Mouse (Mus musculus) retina, postnatal 1 day (tissue): ENCODE data around the gene Eif2b3.

ENCODE experiments used
- DNase-seq: peaks from one replicate; pipeline ENCODE4 v3.0.0-alpha.2; 2012

Gene Eif2b3

DNA sequence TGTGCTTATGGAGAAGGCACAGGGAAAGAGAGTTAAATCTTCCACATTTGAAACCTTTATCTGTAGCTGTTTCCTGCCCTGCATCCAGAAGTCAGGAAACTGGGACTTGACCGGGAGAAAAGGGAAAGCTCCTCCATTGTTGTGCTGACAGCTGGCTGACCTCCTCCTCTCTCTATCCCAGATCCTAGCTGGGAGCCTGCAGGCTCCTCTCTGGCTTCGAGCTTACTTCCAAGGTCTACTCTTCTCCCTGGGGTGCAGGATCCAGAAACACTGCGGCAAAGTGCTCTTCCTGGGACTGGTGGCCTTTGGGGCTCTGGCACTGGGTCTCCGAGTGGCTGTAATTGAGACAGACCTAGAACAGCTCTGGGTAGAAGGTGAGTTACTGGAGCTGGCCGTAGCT lies 77.5 kb downstream of the Eif2b3 start:
- peak; percentile 37 for DNase-seq

DNA sequence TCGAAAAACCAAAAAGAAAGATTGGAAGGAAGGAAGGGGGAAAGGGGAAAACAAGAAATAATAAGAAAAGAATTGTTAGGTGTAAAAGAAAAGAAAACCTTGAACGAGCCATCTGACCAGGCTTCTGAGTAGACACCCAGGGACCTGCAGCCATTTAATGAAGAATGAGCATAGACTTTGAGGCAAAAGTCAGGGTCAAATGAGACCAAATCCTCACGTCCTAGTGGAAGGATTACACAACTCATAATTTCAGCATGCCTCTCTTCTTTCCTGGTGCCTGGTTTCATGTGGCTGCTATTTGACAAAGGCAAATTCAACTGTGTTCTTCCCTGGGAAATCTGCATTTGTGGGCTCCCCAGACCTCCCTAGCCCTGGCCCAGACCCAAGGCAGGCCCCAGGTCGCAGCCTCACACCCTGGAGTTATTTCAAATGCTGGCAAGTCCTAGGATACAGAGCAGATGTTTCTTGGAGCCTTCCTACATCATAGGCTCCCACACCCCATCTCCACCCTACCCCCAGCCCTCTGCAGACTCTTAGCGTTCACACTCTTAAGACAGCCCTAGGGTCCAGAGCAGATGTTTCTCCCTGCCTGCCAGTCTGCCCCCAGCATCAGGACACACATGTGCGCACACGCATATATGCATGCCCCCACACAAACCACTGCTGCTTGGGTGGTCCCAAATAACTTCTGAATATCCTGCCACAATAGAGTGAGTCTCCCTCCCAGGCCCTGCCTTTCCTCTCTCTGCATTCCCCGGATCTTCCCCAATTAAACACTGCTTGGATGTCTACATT lies 79.0 kb downstream of the Eif2b3 start:
- peak; percentile 71 for DNase-seq

DNA sequence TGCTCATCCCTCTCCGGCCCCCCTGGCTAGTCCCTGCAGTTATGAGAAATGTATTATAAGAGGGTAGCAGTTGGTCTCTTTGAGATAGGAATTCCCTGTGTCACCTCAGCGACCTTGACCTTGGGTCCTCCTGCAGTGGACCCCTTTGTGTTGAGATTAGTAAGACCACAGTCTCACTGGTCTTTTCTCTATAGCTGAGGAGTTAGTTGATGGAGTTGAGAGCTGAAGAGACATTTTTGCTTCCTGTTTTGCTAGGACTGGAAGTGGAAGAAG lies 79.5 kb downstream of the Eif2b3 start:
- no peak for DNase-seq

DNA sequence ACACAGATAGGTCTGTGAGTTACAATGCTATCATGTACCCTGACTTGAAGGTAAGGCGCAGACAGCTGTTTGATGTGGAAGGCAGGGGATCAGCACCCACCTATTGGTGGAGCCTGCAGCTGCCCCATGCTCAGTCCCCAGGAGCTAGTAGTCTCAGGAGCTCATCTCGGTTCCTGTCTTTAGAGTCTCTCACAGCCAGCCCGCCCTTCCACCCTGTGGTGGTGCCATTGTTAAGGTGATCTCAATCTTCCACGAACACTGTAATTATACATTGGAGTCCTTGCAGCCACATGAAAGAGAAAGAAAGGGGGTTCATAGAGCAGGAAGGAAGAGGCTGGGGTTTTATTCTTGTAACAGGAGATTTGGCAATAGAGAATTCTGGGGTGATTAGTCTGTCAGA lies 80.8 kb downstream of the Eif2b3 start:
- DNase-seq = no peak

DNA sequence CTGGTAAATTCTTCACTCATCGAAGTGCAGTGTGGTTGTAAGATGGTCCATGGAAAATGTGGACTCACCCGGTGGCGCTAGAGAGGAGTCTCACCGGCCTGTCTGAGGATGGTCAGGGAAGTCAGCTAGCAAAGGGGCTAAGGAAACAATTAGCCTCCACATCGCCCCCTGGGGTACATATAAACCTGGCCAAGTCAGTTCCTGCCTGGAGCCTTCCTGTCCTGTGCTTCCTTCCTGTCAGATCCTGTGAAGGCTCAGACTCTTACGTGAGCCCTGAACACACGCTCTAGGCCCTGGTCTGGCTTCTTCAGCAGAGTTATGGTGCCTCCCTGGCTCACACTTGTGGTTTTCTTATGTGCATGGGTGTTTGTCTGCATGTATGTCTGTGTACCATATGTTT lies 82.0 kb downstream of the Eif2b3 start:
- peak; percentile 46 for DNase-seq

DNA sequence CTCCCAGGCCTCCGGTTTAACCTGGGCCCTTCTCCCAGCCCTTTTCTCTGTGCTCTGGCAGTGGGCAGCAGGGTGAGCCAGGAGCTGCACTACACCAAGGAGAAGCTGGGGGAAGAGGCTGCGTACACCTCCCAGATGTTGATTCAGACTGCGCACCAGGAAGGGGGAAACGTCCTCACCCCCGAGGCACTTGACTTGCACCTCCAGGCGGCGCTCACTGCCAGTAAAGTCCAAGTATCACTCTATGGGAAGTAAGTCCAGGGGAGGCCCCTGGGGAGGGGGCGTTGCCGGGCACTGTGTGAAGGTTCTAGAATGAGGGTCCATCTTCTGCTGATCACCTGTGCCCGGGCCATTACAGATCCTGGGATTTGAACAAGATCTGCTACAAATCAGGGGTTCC lies 85.5 kb downstream of the Eif2b3 start:
- no peak for DNase-seq

DNA sequence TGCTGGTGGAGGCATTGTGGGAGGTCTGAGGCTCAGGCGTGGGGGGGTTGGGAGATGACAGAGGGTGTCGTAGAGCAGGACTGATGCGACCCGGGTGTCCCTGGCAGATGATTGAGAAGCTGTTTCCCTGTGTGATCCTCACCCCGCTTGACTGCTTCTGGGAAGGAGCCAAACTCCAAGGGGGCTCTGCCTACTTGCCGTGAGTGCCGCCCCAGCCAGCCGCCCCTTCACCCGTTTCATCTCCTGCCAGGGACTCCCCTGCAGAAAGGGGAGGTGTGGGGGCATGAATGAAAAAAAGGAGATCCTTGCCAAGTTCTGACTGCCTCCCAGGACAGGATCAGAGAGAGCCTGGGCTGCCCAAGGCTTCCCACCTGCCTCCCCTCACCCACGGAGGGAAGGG lies 85.9 kb downstream of the Eif2b3 start:
- no peak for DNase-seq

DNA sequence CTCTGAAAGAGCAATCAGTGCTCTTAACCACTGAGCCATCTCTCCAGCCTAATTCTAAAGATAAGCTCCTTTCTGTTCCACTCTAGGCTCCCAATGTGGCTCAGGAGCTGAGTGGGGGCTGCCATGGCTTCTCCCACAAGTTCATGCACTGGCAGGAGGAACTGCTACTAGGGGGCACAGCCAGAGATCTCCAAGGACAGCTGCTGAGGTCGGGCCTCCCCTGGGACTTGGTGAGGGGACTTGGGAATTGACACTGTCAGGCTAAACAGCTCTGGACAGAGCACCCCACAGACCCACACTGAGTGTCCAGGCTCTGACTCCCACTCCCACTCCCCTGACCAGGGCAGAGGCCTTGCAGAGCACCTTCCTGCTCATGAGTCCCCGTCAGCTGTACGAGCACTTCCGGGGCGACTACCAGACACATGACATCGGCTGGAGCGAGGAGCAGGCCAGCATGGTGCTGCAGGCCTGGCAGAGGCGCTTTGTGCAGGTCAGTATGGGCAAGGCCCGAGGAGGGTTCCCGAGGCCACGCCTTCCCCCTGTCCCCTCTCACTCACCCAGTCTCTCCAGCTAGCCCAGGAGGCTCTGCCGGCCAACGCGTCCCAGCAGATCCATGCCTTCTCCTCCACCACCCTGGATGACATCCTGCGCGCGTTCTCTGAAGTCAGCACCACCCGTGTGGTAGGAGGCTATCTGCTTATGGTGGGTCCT lies 88.8 kb downstream of the Eif2b3 start:
- DNase-seq = no peak

DNA sequence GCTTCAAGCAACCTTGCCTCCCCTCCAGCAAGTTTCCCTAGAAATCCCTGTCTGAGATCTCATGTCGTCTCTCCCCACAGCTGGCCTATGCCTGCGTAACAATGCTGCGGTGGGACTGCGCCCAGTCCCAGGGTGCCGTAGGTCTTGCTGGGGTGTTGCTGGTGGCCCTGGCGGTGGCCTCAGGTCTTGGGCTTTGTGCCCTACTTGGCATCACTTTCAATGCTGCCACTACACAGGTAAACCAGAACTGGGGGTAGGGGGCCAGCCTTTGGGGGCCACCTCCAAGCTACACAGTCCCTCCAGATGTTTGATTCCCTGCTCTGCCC lies 89.3 kb downstream of the Eif2b3 start:
- DNase-seq = no peak

DNA sequence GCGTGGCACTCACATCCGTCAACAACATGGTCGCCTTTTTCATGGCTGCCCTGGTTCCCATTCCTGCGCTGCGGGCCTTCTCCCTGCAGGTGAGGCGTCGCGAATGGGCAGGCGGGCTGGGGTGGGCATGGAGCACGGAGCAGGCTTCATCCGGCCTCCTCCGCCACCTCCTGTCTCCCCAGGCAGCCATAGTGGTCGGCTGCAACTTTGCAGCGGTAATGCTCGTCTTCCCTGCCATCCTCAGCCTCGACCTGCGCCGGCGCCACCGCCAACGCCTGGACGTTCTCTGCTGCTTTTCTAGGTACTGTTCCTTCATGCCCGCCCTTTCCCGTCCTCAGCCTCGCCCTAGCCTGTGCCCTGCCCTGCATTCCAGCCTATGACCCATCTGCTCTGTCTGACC lies 90.1 kb downstream of the Eif2b3 start:
- DNase-seq = no peak

DNA sequence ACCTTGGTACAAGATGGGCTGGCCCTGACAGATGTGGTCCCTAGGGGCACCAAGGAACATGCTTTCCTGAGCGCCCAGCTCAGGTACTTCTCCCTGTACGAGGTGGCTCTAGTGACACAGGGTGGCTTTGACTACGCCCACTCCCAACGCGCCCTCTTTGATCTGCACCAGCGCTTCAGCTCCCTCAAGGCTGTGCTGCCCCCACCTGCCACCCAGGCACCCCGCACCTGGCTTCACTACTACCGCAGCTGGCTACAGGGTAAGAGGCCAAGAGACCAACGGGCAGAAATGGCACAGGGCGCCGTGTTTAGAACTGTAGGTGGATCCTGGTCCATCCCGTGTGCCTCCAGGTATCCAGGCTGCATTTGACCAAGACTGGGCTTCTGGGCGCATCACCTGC lies 91.0 kb downstream of the Eif2b3 start:
- no peak for DNase-seq

DNA sequence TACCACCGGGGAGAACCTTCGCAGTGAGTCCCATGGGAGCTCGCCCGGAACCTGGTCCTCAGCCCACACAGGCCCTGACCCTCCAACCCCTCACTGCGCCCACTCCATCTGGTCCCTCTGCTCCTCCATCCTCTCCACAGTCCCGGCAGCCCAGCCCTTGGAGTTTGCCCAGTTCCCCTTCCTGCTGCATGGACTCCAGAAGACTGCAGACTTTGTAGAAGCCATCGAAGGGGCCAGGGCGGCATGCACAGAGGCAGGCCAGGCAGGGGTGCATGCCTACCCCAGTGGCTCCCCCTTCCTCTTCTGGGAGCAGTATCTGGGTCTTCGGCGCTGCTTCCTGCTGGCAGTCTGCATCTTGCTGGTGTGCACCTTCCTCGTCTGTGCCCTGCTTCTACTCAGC lies 91.8 kb downstream of the Eif2b3 start:
- no peak for DNase-seq

DNA sequence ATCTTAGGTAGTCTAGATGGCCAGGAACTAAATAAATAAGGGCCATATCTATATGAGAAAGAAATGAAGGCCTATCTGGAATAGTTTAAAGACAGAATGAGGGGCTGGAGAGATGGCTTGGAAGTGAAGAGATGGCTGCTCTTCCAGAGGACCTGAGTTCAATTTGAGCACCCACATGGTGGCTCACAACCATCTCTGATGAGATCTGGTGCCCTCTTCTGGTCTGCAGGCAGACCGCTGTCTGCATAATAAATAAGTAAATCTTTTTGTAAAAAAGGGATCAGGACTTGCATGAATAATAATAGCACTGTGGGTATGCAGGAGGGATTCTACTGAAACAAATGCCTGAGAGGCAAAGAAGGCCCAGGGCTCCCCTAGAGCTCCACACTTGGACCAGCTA lies 94.0 kb downstream of the Eif2b3 start:
- DNase-seq = no peak

DNA sequence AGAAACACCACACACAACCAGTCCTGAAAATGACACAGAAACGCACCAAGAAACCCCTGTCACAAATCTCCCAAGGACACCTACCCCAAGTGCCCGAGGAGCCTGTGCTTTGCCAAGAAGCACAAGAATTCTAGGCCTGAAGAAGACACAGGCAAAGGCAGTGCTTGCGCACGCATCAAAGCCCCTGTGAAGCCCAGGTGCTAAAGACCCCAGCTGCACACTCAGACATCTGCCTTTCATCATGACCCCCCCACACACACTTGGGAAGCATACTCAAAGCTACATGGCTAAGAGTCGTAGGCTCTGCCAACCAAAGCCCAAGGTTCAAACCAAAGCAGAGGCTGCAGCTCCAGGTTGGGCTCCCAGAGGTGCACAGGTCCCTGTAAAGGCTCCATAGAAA lies 96.4 kb downstream of the Eif2b3 start:
- DNase-seq = no peak

DNA sequence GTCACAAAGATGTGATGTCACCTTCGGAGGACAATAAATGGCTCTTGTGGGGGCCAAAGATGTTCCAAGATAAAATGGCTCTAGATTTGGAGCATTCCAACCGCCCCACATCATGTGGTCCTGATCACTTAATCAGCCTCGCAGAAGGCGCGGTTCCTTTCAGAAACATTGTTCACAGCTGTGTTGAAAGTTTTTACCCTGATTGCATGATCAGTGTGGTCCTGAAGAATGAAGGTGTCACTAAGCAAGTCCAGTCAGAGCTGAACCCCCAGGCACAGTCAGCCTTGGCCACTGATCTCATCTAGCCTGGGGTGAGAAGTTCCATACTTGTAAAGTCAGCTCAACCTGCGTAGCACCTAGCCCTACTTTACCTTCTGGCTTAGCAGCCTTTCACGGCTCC lies 98.7 kb downstream of the Eif2b3 start:
- no peak for DNase-seq

DNA sequence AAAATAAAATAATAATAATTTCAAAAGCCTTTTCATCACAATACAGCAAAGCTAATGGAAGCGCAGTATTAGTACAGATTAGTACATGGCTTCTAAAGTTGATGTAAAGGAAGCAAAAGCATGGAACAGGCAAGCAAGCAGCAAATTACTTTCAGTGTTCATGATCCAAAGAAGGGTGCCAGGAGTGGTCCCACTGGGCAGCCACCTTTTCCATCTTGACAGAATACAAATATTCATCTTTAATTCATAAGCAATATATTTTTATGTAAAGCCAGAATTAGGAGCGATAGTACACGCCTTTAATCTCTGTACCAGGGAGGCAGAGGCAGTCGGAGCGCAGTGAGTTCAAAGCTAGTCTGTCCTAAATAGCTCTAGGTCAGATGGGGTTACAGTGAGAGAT lies 100.4 kb downstream of the Eif2b3 start:
- DNase-seq = no peak

DNA sequence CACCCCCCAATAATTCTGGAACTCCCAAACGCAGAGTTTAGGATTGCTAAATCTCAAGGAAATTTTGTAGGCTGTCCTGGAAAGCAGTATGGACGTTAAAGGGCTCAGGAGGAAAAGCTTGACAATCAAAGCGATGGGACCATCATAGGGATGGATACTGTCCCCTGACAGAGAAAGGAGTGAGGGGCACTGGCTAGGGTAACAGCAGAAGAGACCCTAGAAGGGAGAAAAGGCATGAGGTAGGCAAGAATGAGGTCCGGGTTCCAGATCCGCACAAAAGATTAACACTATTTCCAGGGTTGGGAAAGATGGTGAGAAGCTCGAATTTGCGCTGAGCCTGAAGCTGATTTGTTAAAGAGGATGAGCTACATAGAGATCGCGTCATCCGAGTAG lies 100.8 kb downstream of the Eif2b3 start:
- DNase-seq = no peak

DNA sequence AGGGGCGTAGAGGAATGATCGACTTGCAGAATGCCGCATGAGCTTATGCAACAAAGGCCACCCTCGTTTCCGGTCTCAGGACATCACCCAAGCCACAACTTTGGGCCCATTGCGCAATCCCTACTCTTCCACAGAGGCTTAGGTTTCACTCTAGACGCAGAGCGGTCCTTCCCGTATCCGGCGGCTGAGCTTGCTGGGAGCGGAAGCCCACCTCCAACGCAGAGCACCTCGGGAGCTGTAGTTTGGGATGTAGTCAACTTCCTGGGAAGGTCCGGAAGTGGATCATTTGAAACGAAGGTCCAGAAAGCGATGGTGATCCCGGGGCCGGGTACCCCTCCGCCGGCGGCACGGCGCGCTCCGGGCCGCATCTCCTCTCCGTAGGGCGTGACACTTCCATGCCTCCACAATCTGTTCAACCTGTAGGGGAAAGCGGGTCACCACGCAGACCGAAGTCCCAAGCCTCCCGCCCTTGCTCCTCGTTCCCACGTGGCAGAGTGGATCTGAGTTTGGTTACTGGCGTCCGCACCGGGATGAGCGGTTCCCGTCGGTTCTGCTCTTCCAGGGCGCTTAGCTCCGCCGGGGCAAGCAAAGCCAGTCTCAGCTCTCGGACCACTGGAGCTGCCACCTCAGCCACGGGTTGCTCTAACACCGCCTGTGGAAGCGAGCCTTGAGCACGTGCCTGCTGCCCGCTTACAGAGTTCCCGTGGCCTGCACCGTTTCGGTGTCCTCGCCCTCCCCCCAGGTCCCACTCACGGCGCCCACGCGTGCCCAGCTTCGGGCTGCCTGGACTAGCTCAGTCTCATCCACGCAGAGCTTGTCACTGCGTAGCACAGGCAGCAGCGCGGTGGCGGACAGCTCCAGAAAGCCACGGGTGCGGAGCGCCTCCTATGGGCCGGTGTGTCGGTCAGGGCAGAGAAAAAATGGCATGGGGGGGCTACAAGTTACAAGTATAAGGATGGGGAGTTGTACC lies 101.5 kb downstream of the Eif2b3 start:
- peak; percentile 97 for DNase-seq

DNA sequence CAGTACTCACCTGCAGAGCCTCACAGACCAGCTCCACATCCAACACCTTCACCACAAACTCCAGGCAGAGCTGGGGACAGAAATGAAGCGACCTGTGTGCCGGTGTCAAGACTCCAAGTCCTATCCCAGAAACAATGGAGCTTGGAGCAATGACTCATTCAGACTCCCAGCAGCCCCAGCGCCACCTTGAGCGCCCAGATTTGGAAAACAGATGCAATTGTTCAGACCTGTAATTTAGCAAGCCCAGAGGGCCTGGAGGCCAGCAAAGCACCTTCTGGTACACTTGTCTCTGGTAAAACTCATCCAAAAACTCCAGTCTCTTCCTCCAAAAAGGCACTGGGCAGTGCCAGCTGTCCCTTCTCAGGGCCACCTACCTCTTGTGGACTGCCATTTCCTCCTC lies 103.0 kb downstream of the Eif2b3 start:
- DNase-seq = no peak

DNA sequence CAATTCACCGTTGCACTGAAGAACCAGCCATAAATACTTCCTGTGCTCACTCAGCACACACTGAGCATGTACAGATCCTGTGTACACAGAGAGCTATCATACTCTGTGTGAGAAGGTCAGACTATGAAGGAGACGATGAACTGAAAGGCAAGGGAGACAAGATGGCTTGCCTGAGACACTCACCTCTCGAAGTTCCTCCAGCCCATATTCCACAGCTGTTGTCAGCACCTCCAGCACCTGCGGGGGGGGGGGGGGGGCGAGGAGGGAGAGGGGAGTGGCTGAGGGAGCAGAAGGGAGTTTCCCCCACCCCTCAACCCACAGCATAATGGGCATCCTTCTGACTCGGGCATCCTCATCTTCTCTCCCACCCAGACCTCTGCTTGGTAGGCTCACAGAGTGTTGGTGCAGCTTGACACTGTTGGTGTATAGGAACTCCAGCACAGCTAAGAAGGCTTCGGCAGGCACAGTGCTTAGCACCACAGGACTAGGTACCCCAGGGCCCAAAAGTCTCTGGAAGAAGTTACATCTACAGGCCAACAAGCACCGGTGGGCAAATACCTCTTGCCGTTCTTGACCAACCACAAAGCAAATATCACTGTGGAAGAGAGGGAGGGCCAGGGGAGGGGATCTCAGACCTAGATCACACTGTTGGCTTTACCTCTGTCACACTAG lies 104.5 kb downstream of the Eif2b3 start:
- DNase-seq = no peak

DNA sequence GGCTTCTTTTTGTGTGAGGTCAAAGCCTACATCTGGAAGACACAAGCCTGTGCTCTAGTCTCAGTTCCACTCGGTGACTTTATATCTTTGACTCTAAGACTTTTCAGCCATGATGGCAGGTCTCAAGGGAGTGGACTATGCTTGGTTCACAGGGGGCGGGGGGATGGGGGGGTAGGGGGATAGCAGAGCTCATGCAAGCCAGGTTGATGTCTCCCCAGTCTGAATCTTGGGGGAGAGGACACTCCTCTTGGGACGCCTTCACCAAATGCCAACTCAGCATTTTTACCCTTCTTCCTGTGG lies 105.0 kb downstream of the Eif2b3 start:
- DNase-seq = no peak

DNA sequence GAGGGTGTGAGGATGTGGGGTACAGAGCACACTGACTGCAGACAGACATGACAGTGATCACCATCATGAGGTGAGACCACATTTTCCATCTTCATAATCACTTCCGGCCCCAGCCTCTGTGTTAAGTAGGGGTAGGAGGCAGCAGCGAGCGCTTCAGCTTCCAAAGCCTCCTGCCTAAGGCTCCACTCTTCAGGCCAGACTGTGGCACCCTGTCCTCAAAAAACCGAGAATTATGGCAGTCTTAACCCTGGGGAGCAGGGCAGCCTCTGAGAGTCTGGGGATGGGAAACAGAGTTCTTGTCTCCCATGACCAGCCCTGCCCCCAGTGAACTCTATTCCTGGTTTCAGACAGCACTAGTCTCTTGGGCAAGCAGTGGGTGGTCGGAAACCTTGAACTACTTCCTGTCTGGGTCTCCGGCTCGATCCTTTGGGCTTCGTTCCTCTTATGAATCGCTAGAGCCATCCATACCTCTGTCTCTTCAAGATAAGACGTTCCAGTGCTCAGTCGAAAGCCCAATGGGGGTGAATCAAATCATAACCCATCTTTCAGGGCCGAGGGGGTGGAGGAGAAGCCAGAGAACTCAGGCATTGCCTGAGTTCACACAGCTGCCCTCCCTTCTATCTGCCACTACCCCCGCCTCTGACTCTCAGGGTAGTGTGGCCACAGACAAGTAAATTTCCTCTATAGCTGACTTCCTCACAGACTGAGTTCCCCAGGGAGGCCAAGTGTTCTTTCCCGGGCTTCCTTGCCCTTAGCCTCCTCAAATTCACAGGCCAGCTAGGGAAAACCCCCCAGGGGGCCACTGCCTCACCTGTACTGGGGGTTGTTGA lies 105.5 kb downstream of the Eif2b3 start:
- no peak for DNase-seq
